Mouse (Mus musculus) central nervous system, embryonic 11.5 days (tissue): ENCODE measurements around the gene Arfgef3. TPM values are rescaled to one million over a fixed set of nuclear protein-coding genes. Genes with fewer than 3 reads are reported as not detected.

Source experiments
- polyA plus RNA-seq: library from polyadenylated mRNA; depleted of rRNA; stranded (reverse); fragments of >200 nt; gene quantifications from 2 replicates; pipeline ENCODE4 v1.2.3, GENCODE M21; 2012; rRNA removed

Arfgef3 gene
- 0.86 and 1.3 TPM in 2 replicates for polyA plus RNA-seq

DNA sequence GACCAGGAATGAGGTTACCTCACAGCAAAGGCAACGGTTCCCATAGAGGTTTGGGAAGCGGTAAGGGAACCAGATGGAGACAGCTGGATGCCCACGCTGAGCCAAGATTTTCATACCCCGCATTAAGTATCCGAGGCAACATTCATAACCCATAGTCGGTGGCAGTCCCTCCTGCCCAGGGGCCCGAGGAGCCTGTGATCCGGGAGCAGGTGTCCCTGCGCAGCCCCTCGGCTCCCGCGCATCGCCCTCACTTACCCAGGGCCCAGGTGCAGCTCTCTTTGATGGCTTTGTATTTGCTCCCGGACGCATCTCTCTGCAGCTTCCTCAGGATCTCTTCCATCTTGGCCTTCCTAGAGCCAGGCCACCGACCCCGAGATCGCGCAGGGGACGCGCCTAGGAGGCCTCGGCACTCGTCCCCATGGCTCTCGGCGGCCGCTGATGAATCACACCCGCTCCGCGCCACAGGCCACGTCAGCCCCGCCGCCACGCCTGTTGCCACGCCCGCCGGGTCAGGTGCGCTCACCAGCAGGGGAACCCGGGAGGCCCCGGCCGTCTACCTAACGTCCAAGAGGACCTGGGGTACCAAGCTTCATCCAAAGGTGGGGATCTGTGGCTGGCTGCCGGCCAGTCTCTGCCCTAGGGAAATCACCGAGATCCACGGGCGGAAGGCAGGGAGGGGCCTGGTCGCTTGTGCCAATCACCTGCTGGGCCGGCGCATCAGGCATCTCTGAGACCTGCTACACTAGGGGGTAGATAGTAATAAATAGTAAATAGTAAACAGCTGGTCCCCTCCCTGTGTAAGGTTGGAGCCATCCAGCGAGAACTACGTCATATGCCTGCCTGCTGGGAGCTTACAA lies at the start of gene Arfgef3:
Gene Arfgef3 (minus strand): TSS at position 664 of the 857 bp plus-strand sequence.

DNA sequence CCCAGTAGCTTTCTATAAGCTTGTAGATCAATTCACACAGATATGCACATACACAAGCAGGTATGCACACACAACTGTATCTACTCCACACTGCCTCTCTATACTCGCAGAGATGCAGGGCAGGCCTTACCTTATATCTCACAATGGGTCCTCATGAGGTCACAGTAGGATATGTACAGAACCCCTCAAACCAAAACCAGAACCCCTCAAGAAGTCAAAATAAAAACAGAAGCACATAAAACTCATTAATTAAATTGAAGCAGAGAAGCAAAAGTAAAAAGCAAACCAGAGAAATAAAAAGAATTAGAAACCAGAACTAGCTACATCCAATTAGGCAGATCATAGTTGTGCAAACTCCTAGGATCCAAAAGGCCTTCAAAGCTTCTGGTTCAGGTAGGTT lies 42.9 kb upstream of the Arfgef3 start, which contains the start of gene Gm4922:
Gene Gm4922 (minus strand): TSS at position 101 of the 400 bp plus-strand sequence.

DNA sequence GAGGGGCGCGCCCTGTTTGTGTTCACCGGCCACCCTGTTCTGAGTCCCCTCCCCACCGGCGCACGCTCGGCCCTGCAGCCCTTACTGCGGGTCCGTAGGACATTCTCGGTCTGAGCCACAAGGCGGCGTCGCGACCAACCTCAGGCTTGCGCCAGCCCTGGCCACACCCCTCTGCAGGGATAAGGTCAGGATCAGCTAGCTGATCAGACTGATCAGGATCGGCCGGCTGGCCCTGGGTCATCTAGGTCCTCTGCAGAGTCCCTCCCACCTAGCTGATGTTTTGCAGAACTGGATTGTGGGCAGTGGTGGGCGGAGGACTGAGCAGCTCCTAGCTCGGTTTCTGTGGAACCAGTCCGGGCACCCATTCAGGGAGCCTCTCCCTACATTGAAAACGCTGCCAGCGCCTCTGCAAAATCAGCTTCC lies 197.9 kb downstream of the Arfgef3 start, which contains the start of gene Hebp2:
Gene Hebp2 (minus strand): TSS at position 264 of the 423 bp plus-strand sequence.

Other genes with a start within 250 kb of the Arfgef3 start
- gene Hebp2, start 197.9 kb downstream of the Arfgef3 start, polyA plus RNA-seq, result 4.1 and 6.6 TPM in 2 replicates
- not detected in 2 replicates for gene Gm4922, start 42.8 kb upstream of the Arfgef3 start, polyA plus RNA-seq
- 2.8 and 7.7 TPM in 2 replicates for gene Perp, start 101.1 kb upstream of the Arfgef3 start, polyA plus RNA-seq